Mouse (Mus musculus) adrenal gland, postnatal 36 days (tissue): ENCODE results near the gene Laptm5. TPM values are rescaled to one million over a fixed set of nuclear protein-coding genes. Genes with fewer than 3 reads are reported as not detected.

Experiments used
- DNase-seq, 2 experiments: peaks; one replicate each; pipeline ENCODE4 v3.0.0; 2021; ENCODE audit warnings: mixed read lengths in 1 of 2
- total RNA-seq, 2 experiments: library from RNA; stranded (reverse); gene quantifications; 2 replicates each; pipeline ENCODE4 v1.2.3; 2021

Gene Laptm5
- total RNA-seq, 2 experiments from 2014 or later, result 21.7 to 31.3 TPM

DNA sequence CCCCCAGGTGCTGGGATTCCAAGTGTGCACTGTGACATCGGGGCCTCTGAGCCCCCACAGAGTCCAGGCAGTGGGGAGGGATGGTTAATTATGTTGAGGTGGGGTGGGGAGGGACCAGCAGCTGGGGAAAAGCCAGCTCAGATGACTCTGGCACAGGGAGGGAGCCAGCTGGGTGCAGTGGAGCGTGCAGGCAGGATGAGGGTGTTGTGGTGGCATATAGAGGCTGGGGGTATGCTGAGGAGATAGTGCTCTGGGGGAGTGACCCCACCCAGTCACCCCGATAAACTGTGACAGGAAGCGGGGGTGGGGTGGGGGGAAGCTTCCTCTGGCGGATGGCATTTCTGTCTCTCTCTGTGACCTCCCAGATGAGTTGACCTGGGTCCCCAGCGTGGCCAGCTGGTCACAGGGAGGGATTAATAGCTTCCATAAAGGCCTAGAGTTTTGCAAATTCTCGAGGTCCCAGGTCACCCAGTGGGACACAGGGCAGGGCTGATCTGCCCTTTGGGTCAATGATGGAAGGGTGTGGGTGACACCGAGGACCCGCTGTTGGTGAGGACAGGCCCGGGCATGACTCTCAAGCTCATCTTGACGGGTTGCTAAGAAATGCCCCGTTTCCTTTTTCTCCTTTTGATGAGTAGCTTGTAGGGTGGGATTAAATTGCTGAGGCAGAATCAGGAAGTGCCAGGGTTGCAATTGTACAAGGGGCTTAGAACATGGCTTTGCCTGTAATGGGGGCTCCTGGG is 8.2 kb downstream of the Laptm5 start:
- DNase-seq, result no peak

- no peak for DNase-seq
These were observed 9.1 kb downstream of the Laptm5 start for GRCm38 (mm10) chr4:130921986-130922385.

DNA sequence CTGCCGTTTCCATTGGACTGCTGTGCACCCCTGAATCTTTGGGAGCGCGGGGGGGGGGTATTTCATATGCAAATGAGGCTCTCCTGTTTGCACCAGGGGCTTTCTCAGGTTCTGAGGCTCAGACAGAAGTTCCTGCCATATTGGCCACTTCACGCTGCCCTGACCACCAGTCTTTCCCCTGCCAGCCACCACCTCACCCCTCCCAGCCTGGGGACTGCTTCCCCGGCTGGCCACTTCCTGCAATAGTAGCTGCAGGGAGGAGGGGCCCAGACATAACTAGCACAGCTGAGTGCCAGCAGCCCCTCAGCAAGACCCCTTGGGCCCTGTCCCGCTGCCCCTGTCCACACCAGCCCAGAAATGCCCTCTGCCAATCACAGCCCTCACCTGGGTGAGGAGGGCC is 13.3 kb downstream of the Laptm5 start:
- no peak for DNase-seq

GRCm38 (mm10) chr4:130927821-130928220 is 14.9 kb downstream of the Laptm5 start:
- DNase-seq, result no peak

DNA sequence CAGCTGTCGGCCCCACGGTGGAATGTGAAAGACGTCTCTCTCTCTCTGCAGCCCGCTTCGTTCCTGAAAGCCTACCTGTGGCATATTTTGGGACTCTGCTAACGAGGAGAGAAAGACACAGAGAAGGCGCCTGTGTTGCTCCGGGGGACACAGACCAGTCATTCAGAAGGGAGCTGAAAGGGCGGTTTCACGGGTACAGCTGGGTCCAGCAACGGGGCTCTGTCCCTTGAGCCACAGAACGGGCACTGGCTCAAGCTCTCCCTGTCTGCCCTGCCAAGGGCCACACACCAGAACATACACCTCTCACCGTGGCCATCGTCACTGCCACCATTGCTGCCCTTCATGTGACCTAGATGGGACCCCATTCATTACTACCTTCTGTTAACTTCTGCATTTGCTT is 29.7 kb downstream of the Laptm5 start:
- DNase-seq, result no peak

- DNase-seq, result no peak
These were observed 31.2 kb downstream of the Laptm5 start, which contains the start of gene Matn1 for GRCm38 (mm10) chr4:130944112-130944511. TSS of gene Matn1 (plus strand) at chr4:130944385.

DNA sequence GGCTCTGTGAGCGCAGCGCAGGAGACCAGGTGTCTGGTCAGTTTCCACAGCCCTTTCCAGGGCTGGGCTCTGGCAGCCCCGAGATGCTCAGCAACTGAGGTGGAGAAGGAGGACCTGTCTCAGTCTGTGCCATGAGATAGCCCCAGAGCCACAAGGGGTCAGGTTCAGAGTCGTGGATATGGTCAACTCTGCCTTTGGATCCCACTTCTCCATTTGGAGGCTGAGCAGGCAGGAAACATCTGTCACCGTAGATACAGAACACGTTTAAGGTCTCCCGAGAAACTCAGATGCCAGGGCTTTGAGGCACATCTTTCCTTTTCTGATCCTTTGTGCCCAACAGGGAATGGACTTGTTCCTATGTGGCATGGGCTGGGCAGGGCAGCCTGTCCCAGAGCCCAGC is 31.9 kb downstream of the Laptm5 start:
- no peak for DNase-seq

- peak in 1 of 2 experiments; percentile 20 for DNase-seq
These were observed 34.2 kb downstream of the Laptm5 start for GRCm38 (mm10) chr4:130947094-130947647.

DNA sequence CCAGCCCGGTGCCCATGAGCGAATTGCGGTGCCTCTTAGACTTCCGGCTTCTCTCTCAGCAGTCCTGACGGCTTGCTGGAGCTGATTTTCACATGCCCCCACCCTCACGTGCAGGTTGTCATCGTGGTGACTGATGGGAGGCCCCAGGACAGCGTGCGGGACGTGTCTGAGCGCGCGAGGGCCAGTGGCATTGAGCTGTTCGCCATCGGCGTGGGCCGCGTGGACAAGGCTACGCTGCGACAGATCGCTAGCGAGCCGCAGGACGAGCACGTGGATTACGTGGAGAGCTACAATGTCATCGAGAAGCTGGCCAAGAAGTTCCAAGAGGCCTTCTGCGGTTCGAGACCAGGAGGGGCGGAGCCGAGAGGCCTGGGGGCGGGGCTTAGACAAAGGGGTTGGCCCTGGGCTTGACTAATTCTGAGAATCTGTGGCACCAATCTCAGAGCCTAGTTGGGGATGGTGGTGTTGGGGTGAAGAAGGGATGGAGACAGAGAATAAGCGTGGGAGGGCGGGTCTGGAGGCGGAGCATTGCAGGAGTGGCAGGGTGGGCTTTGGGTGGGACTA is 37.0 kb downstream of the Laptm5 start:
- DNase-seq, result no peak

DNA sequence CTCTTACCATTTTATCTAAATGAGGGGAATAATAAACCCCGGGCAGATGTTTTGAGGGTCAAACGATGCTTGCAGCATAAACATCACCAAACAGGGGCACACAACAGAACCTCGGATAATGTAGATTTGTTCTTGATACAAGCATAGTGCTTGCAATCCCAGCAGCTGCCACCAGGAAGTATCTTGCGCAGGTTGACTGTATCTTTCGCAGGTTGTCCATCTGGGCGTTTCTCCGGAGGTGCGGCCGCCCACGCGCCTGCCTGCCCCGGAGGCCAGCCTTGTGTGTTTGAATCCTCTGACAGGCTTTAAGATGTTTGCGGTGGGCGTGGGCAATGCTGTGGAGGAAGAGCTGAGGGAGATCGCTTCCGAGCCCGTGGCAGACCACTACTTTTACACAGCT is 39.6 kb downstream of the Laptm5 start:
- no peak for DNase-seq

DNA sequence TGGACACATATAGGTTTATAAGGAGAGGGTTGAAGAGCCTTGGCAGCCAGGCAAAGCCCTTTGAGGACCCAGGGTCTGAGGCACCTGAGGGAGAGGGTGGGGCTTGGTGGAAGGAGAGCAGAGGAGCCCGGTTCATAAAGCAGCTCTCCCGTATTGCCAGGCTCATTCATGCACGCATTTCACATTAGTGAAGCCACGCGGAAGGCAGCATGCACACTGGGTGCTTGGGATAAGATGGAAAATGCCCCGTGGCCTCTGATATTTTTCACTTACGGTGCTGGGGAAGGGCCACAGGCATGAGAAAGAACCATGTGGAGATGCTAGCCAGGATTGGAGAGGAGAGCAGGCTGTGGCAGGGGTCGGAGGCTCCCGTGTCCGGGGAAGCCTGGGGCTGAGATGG is 44.2 kb downstream of the Laptm5 start:
- DNase-seq, result no peak

DNA sequence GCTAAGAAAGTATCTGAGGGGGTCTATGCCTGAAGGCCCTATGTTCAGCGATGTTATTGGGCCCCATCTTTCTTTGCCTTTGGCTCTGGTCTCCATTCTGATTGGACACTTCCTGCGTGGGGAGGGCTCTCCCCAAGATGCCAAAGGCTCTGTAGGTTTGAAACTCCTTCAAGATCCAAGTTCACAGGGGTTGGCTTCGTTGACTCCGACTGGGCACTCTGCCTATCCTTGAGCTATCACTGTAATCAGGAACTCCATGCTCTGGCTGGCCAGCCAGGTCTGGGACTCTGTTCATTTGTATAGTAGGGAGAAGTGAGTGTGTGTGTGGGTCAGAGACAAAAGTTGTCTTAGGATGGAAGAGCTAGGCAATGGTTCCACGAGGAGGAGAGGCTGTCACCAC is 45.9 kb downstream of the Laptm5 start:
- DNase-seq, result no peak

DNA sequence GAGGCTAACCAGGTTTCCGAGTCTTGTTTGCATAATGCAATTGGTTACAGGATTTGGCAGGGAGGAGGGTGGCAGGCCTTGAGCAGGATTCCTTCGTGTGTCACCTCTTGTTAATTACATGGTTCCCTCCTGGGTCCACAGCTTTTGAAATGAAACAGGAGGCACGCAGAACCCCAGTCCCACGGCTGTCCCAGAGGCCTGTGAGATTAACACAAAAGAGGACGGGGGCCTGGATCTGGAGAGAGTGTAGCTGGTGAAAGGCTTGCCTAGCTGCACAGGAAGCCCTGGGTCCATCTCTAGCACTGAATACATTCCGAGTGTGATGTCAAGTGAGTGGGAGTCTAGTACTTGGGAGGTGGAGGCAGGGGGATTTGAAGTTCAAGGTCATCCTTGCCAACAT is 46.8 kb downstream of the Laptm5 start:
- DNase-seq, result no peak

DNA sequence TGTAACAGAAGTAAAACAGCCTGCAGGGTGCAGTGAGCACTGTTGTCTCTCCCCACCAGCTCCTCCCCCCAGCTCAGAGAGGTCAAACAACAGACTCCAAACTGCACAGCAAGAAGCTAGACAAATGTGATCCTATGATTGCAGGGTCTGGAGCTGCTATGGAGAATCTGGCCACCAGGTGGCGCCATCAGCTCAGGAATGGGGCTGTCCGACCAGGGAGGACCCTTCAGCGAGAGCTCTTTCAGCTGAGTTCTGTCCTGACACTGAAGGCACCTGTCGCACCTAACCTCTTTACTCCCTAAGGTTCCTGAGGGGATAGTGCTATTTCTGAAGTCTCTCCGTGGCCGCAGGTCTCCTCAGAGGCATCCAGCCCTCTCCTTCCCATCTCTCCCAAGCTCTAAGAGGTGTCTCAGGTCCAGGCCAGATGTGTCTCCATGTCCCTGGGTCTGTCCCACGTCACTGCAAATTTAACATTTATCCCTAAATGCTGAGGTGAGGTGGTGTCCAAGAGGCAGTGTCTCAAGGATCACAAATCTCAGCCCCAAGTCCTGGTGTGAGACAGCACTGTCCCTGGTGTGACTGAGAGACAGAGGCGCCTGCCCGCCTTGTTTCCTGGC is 47.3 kb downstream of the Laptm5 start:
- peak; percentile 87 to 88 for DNase-seq

DNA sequence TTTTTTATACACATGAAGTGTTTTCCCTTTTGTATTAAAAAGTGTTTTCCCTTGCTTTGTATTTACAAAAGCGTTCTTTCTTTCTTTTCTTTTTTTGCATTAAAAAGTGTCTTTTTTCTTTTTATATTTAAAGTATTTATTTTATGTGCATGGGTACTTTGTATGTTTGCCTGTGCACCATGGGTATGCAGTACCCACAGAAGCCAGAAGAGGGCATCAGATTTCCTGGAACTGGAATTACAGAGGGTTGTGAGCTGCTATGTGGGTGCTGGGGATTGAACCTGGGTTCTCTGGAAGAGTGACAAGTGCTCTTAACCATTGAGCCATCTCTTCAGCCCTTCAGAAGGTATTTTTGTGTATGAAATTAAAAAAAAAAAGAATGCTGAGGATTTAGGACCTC is 58.4 kb downstream of the Laptm5 start:
- no peak for DNase-seq

GRCm38 (mm10) chr4:130972421-130972829 is 59.5 kb downstream of the Laptm5 start:
- peak; percentile 13 to 49 for DNase-seq

DNA sequence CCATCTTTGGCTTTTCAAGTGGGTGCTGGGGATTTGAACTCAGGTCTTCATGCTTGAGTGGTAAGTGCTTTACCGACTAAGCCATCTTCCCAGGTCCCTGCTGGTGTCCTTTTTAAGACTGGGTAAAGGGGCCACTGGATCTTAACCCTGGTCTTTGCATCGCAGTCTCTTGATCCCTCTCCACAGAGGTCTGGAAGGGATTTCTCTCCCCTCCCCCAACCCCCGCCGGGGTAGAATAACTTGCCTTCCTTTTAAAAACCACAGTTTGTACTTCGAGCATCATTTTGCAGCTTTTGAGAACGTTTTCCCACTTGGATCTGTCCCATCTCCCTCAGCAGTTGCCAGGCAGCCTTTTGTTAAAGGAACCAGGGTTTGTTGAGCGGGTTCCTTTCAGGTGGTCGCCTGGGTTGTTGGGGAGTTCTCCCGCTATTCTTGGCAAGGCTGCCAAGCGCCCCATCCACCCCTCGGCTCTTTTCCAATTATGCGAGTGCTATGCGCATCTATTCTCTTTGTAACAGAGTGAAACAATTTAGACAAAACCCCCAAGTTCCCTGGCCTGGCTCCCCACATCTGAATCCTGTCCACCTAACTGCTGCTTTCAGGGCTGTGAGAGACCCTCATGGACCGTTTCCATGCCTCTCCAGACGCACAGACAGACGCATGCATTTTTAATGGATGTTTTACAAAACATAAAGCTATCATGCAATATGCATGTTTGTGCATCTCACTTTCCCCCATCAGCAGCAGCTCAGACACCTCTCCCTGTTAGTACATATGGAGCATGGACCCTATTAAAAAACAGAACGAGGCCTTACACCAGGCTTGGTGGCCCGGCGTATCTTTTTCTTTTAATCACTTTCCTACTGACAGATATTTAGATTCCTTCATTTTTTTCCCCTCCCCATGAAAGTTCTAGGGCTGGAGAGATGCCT is 60.7 kb downstream of the Laptm5 start:
- no peak for DNase-seq

DNA sequence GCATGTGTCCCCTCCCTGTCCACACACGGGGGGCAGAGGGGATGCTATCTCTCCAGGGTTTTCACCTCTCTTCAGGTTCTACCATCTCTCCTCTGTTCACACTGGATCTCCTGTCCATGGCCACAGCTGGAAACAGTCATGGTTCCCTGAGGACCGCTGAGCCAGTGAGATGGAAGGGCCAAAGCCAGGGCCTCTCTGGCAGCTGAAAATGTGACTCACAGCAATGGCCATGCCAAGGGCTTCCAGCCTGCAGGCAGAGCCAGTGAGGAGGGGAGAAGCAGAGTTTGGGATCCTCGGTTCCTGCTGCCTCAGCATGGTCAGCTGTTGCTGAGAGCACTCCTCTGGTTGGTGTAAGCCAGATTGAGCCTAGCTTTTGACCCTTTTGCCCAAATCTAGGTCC is 66.1 kb downstream of the Laptm5 start:
- peak in 1 of 2 experiments; percentile 3 for DNase-seq

- DNase-seq, result no peak
These were observed 71.7 kb downstream of the Laptm5 start for GRCm38 (mm10) chr4:130984416-130985182.
